Mouse (Mus musculus) granulocyte monocyte progenitor cell, adult 5-6 weeks (primary cell): ENCODE measurements around the gene Dock2. TPM values are rescaled to one million over a fixed set of nuclear protein-coding genes. Genes with fewer than 3 reads are reported as not detected.

Source experiments
- ATAC-seq: replicated peaks from 2 replicates; pipeline ENCODE4 v1.8.0; 2016; ENCODE audit warnings: mild to moderate bottlenecking, moderate TSS enrichment, inconsistent platforms; ENCODE audit not compliant: poor library complexity, severe bottlenecking
- total RNA-seq, 2 experiments: library from RNA; stranded (forward) in 1 of 2; stranded (reverse) in 1 of 2; fragments of 200-712, 200-1000 nt in 1 of 2; fragments of >200 nt in 1 of 2; fragmentation: Nextera tagmentation in 1 of 2; gene quantifications; 2 replicates each; pipeline ENCODE4 v1.2.3; 2014 to 2017

The Dock2 gene
- total RNA-seq, 2 experiments from 2014 or later = 101 to 123 TPM

- no peak for ATAC-seq
Measured at GRCm38 (mm10) chr11:34377649-34378048, 406.0 kb downstream of the Dock2 start.

DNA sequence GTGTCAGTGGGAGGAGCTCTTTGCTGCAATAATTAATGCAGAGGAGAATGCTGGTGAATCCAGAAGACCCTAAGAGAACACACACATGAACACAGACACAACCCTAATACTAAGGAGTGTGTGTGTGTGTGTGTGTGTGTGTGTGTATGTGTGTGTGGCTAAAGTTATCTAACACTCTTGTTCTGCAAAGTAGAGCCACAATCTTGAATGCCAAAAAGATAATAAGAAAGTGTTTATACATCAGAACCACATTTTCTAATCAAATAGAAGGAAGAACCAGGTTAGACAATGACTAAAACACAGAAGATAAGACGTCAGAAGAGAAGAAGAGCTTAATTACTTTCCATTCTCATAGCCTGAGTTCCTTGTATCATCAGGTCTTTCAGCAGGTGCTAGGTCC is 408.1 kb downstream of the Dock2 start:
- ATAC-seq = no peak

- no peak for ATAC-seq
Measured at GRCm38 (mm10) chr11:34372224-34372623, 411.5 kb downstream of the Dock2 start.

DNA sequence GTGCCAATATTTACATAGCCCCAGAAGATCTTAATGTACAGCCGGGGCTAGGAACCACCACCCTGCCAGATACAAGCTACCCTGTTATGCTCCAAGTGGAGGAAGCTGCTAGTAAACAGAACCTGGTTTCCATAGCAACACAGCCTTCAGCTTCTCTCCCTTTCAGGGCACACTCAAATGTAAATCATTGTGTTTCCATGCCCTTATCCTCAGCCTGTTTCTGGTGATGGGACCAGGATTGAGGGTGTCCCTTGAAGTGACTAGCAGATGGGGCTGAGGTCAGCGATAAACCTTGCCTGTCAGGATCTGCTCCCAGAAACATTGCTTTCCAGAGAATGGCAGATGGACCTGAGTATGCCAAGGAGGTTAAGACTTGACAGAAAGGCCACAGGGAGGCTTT is 427.6 kb downstream of the Dock2 start:
- no peak for ATAC-seq

DNA sequence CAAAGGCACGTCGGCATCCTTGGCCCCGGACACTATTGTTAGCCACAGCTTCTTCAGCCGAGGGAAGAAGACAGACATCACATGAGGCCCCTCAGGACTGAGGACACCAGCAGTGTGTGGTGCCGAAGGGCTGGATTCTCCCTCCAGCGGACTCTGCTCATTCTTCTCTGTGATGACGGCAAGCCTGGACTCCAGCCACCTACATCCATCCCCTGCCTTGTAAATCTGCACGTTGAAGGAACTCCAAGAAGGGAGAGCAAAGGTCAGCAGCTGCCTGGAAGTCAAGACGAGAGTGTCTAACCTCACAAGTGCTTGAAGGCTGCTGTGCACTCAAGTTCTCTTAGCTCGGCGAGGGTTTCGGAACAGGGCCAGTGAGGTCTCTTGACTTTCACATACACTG is 428.3 kb downstream of the Dock2 start:
- ATAC-seq = no peak

GRCm38 (mm10) chr11:34349453-34350056 is 434.1 kb downstream of the Dock2 start:
- ATAC-seq = no peak

GRCm38 (mm10) chr11:34348287-34348918 is 435.3 kb downstream of the Dock2 start:
- no peak for ATAC-seq

DNA sequence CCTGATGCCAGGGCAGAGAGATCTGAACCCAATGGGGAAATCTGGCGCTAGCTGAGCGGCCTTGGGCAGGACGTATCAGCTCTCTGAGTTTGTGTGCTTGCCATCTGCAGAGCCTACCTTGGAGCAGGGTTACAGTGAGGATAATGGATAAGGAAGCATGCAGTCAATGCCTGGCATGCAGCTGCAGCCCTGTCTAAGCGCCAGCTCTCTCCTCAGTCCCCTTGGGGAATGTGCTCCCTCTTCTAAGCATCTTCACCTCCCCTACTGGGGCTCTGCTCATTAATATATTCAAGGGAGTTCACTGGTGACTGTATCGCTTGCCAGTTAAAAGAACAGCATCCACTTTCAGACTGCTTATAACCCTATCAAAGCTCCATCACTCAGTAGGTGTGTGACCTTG is 439.4 kb downstream of the Dock2 start:
- no peak for ATAC-seq

DNA sequence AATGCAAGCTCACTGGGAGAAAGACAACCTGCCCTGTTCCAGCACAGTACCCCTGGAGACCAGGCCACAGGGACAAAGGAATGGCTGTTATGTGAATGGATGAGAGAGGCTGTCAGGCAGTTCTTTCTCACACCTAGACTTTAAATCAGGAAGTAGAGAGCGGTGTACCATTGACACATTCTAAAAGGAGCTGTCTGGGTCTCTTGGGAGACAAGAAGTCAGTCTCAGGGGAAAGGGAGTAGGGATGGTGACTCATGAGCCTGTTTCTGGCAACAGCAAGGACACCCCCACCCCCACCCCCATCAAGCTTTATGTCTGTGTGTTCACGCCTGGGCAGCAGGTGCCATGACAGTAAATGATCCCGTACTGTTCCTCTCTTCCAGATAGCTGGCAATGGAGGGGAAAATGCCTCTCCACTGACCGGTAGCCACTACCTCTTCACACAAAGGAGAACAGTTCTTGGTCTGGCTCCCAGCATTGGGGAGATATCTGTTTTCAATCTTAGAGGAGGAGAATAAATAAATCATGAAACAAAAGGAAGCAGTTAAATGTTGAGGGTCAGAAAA is 439.9 kb downstream of the Dock2 start:
- ATAC-seq = no peak

GRCm38 (mm10) chr11:34339693-34340092 is 444.0 kb downstream of the Dock2 start:
- no peak for ATAC-seq

DNA sequence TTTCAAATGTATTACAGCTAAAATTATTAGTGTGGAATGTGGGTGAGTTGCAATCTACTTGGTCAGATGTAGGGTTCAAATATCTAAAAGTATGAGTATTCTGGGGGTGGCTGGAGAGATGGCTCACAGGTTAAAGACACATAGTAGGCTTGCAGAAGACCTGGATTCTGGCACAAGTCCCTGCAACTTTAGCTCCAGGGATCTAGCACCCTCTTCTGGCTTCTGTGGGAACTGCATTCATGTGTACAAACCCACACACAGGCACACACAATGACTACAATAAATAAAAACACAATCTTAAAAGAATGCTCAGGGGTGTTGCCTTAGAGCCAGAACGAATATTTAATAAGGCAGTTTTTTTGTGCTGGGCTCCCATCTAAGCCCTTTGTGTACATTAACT is 445.8 kb downstream of the Dock2 start:
- ATAC-seq = no peak

- no peak for ATAC-seq
Measured at GRCm38 (mm10) chr11:34332344-34333031, 451.2 kb downstream of the Dock2 start.

- ATAC-seq = no peak
Measured at GRCm38 (mm10) chr11:34323664-34324063, 460.0 kb downstream of the Dock2 start.

DNA sequence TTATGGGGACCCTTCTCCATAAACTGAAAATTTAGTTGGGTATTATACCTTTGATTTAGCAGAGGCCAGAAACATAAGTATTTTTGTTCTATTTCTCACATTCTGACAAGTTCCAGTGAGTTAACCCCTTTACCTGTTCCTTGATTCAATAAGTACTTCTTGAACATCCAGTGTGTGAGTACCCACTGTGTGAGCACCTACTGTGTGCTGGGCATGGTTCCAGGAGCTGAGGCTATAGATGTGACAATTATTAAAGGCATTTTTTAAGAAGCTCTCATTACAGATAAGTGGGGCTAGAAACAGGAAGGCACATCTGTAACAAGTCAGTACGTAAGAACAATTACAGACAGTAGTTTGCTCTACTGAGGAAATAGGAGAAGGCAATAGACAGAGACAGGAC is 464.4 kb downstream of the Dock2 start:
- no peak for ATAC-seq

DNA sequence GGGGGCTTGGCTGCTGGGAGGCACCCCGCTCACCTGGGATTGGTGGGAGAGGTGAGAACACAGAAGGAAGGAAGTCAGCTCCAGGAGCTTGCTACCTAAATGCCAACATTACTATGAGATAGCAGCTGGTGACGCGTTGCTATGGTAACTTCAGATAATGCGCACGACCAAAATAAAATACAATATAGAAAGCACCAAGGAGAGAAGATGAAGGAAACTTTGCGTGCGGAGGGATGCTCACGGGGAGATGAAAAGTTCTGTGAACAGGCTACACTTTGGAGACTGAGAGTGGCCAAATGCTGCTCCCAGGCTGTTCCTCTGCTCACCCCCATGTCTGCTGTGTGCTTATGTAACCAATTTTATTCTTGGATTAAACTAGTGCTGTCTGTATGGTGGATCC is 466.7 kb downstream of the Dock2 start:
- ATAC-seq = no peak

DNA sequence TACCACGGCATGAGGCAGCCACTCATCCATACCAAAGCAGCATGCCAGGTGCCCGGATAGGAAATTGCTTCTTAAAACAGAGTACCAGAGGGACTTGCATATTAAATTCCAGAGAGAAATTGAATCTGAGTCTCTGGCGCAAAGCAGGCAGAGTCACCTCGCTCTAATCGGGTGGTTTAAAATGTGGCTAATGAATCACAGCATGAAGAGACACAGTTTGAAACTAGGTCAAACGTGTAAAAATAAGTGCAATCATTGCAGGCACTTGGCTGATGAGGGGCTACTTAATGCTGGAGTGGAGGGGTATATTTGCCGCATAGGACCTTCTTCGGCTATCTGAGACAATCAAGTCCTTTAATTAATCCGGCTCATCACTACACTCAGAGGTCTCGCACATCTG is 467.5 kb downstream of the Dock2 start:
- no peak for ATAC-seq

DNA sequence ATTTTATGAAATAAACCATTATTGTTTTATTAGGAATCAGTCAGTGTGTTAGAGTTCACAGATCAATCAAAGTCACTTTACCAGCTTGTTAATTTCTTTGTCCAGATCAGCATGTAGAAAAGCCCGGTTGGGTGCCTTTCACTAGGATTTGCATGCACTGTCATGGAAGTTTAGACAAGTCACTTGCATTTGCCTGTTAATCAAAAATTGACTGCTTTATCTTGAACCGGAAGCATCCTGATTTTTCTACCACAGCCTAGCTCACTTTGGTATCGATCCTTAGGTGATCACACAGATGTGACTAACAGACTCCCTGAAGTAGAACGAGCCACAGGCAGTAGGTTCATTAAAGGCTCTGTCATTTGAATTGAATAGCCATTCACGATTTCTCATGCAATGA is 468.3 kb downstream of the Dock2 start:
- no peak for ATAC-seq

DNA sequence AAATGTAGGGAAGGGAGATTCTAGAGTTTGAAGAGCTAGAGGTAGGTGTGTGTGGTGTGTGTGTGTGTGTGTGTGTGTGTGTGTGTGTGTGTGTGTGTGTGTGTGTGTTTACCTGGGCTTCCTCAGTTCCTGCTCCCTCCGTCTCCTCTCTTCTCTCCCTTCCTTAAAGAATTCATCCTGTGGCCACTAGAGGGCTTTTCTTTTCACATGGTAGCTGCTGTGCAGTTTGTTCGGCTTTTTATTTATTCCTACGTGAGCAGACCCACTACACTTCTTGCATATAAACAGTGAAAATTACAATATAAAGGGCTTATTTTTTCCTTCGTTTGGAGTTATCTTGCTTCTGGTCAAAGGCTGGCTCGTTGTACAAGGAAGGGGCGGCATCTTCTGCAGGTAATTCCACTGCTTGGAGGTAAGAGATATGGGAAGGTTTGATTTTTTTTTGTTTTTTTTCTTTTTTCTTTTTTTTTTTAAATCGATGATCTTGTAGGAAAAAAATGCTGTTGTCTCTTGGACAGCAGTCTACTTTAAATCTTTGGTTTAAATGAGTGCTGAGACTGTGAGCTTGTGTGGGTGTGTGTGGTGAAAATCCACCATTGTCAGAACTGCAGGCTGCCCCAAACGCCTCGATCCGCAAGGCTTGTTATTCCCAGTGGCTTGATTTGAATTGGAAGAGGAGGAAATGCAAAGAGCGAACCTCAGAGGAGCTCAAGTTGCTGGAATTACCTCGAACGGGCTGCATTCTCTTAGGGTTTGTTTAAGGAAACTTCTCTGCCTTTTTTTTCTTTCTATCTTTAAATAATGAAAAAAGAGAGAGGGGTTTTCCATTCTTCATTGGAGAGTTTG is 468.9 kb downstream of the Dock2 start, which contains the start of gene Fam196b:
Gene Fam196b, plus strand, starts transcription at position 289 of the 846 bp plus-strand sequence.
- peak; percentile 48; the same call in 1 of the 2 replicates for ATAC-seq

- no peak for ATAC-seq
Measured at GRCm38 (mm10) chr11:34312208-34312607, 471.5 kb downstream of the Dock2 start.

DNA sequence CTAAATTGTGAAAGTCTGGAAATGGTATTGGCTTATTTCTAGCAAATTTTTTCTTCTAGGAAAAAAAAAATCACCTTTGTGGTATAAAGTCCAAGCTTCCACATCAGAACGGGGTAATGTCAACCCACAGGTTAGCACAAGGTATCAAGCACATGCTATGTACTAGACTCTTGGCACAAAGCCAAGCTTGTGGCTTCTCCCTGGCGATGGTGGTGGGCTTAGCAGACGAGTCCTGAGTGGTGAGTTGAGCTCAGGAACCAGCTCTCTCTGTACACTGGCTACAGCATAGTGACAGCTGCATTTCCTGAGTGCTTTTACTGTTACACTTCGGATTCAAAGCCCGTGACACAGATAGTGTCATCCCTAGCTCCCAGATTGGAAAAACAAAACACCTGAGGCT is 472.0 kb downstream of the Dock2 start:
- no peak for ATAC-seq
